Mouse (Mus musculus) forebrain, embryonic 16.5 days (tissue): Measurements from ENCODE around the gene Trpv5. TPM values are rescaled to one million over a fixed set of nuclear protein-coding genes. Genes with fewer than 3 reads are reported as not detected.

ENCODE experiments used
- ATAC-seq: fragments of 200-750 bp; cut with Nextera tagmentation; 2 replicates; pipeline ENCODE4 v1.8.0; 2017; ENCODE audit warnings: mild to moderate bottlenecking, moderate library complexity
- H3K27ac ChIP-seq: fragments of 300-500 bp; sonication (generic); 2 replicates; pipeline ENCODE4 v1.5.1; 2014; ENCODE audit warnings: low read length, control low read depth
- H3K27me3 ChIP-seq: fragments of 300-500 bp; sonication (generic); replicated peaks from 2 replicates; pipeline ENCODE4 v1.6.1; 2014; ENCODE audit warnings: low read length; ENCODE audit not compliant: control insufficient read depth, insufficient read depth
- H3K36me3 ChIP-seq: fragments of 300-500 bp; sonication (generic); 2 replicates; pipeline ENCODE4 v1.6.1; 2014; ENCODE audit not compliant: control insufficient read depth, insufficient read depth
- H3K4me1 ChIP-seq: fragments of 300-500 bp; sonication (generic); replicated peaks from 2 replicates; pipeline ENCODE4 v1.6.1; 2014; ENCODE audit warnings: low read length; ENCODE audit not compliant: control insufficient read depth, insufficient read depth
- H3K4me2 ChIP-seq: fragments of 300-500 bp; sonication (generic); 2 replicates; pipeline ENCODE4 v1.6.1; 2014; ENCODE audit warnings: mild to moderate bottlenecking, low read length, control low read depth
- H3K4me3 ChIP-seq: fragments of 300-500 bp; sonication (generic); replicated peaks from 2 replicates; pipeline ENCODE4 v1.5.1; 2014; ENCODE audit warnings: mild to moderate bottlenecking, low read length, control low read depth
- H3K9ac ChIP-seq: fragments of 300-500 bp; sonication (generic); replicated peaks from 2 replicates; pipeline ENCODE4 v1.6.1; 2014; ENCODE audit warnings: low read depth, low read length, control low read depth
- H3K9me3 ChIP-seq: fragments of 300-500 bp; sonication (generic); 2 replicates; pipeline ENCODE4 v1.6.1; 2016; ENCODE audit warnings: low read length; ENCODE audit not compliant: control insufficient read depth
- WGBS: fragments of 180-500 bp; shearing (Covaris S2); extraction: QIAGEN DNeasy Blood & Tissue Kit; methylation state at CpG from one replicate; pipeline ENCODE4 v1.1.7; 2014; 5-methylcytosine and 5-hydroxymethylcytosine counted together
- polyA plus RNA-seq: library from polyadenylated mRNA; unstranded; fragments of >200 nt; fragmentation: Nextera tagmentation; extraction: Ambion mirVana; gene quantifications from 2 replicates; pipeline ENCODE4 v1.2.1, GENCODE M21; 2015

The Trpv5 gene
- polyA plus RNA-seq: not detected in 2 replicates

GRCm38 (mm10) chr6:41680669-41681068 lies at the start of gene Trpv5:
Gene Trpv5 (minus strand): TSS chr6:41680769.
- no peaks in the 10 kb centered on the region for H3K27me3 ChIP-seq
- no peaks in the 10 kb centered on the region for H3K9me3 ChIP-seq
- no peak within 1 kb of the TSS for H3K27ac ChIP-seq
- no peak for ATAC-seq
- no peak within 1 kb of the TSS for H3K9ac ChIP-seq
- H3K36me3 ChIP-seq: no peaks in the 10 kb centered on the region
- H3K4me1 ChIP-seq: no peaks in the 10 kb centered on the region
- H3K4me2 ChIP-seq: no peak within 1 kb of the TSS
- no peak within 1 kb of the TSS for H3K4me3 ChIP-seq
- WGBS: 71% methylated on average over 1 of the region's 1 CpGs

- H3K4me3 ChIP-seq: no peak overlapping the region
- no peaks in the 10 kb centered on the region for H3K27me3 ChIP-seq
- H3K36me3 ChIP-seq: no peaks in the 10 kb centered on the region
- H3K4me1 ChIP-seq: no peaks in the 10 kb centered on the region
- no peaks in the 10 kb centered on the region for H3K9me3 ChIP-seq
- H3K9ac ChIP-seq: no peak overlapping the region
- no peak for ATAC-seq
- H3K27ac ChIP-seq: no peak overlapping the region
- 91% methylated on average over 1 of the region's 1 CpGs for whole genome bisulfite sequencing
- no peak overlapping the region for H3K4me2 ChIP-seq
Observed at GRCm38 (mm10) chr6:41727989-41728609, 47.5 kb upstream of the Trpv5 start.

GRCm38 (mm10) chr6:41721430-41721829 lies 40.9 kb upstream of the Trpv5 start:
- H3K27me3 ChIP-seq: no peaks in the 10 kb centered on the region
- H3K9me3 ChIP-seq: no peaks in the 10 kb centered on the region
- WGBS: 93% methylated on average over 2 of the region's 2 CpGs
- no peak overlapping the region for H3K4me2 ChIP-seq
- H3K4me3 ChIP-seq: no peak overlapping the region
- no peak overlapping the region for H3K27ac ChIP-seq
- no peak overlapping the region for H3K9ac ChIP-seq
- H3K36me3 ChIP-seq: no peaks in the 10 kb centered on the region
- H3K4me1 ChIP-seq: no peaks in the 10 kb centered on the region
- no peak for ATAC-seq

DNA sequence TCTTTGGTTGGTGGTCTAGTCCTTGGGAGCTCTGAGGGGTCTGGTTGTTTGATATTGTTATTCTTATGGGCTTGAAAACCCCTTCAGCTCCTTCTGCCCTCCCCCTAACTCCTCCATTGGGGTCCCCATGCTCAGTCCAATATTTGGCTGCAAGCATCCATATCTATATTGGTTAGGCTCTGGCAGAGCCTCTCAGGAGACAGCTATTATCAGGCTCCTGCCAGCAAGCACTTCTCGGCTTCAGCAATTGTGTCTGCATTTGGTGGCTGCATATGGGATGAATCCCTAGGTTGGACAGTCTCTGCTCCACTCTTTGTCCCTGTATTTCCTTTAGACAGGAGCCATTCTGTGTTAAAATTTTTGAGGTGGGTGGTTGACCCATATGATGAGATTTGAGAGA lies 29.7 kb upstream of the Trpv5 start:
- Histone ChIP-seq H3K9me3 (no peaks in the 10 kb centered on the region), H3K9ac (no peak overlapping the region), H3K4me3 (no peak overlapping the region), H3K4me1 (no peaks in the 10 kb centered on the region), H3K36me3 (no peaks in the 10 kb centered on the region), H3K27ac (no peak overlapping the region), H3K4me2 (no peak overlapping the region), H3K27me3 (no peaks in the 10 kb centered on the region)
- no peak for ATAC-seq
- WGBS: 83% methylated on average over 1 of the region's 1 CpGs

GRCm38 (mm10) chr6:41706275-41706674 lies 25.7 kb upstream of the Trpv5 start:
- no peak overlapping the region for H3K27ac ChIP-seq
- no peak overlapping the region for H3K4me3 ChIP-seq
- H3K9ac ChIP-seq: no peak overlapping the region
- H3K9me3 ChIP-seq: no peaks in the 10 kb centered on the region
- no peaks in the 10 kb centered on the region for H3K4me1 ChIP-seq
- ATAC-seq: no peak
- WGBS: 93% methylated on average over 7 of the region's 7 CpGs
- no peaks in the 10 kb centered on the region for H3K27me3 ChIP-seq
- no peaks in the 10 kb centered on the region for H3K36me3 ChIP-seq
- no peak overlapping the region for H3K4me2 ChIP-seq

DNA sequence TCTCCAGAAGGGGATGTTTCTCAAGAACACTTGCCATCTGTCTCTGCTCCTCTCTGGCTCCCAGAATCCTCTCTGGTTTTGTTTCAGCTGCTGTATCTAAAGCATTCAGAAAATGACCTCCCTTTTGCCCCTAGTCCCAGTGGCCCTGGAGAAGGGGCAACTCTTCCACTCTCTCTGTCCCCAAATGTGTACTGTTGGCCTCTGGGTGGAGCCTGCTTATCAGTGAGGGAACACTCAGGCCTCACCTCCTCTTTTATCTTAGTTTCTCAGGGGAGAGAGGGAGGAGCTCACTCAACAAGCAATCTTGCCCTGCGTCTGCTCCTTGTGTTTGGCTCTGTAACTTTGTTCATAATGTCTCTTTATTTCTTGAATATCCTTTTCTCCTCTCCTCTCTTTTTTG lies 23.6 kb upstream of the Trpv5 start, which contains the start of gene Kel:
Kel (minus strand) TSS at position 217 of the 400 bp plus-strand sequence.
- no peaks in the 10 kb centered on the region for H3K4me1 ChIP-seq
- no peak within 1 kb of the TSS for H3K9ac ChIP-seq
- no peak within 1 kb of the TSS for H3K4me3 ChIP-seq
- 42% methylated on average over 1 of the region's 1 CpGs for whole genome bisulfite sequencing
- H3K27me3 ChIP-seq: no peaks in the 10 kb centered on the region
- no peak for ATAC-seq
- no peaks in the 10 kb centered on the region for H3K36me3 ChIP-seq
- H3K9me3 ChIP-seq: no peaks in the 10 kb centered on the region
- H3K27ac ChIP-seq: no peak within 1 kb of the TSS
- H3K4me2 ChIP-seq: no peak within 1 kb of the TSS

- ATAC-seq: no peak
- WGBS: 74% methylated on average over 2 of the region's 2 CpGs
- Histone ChIP-seq H3K27ac (no peak overlapping the region), H3K36me3 (no peaks in the 10 kb centered on the region), H3K9ac (no peak overlapping the region), H3K4me3 (no peak overlapping the region), H3K4me1 (no peaks in the 10 kb centered on the region), H3K9me3 (no peaks in the 10 kb centered on the region), H3K4me2 (no peak overlapping the region), H3K27me3 (no peaks in the 10 kb centered on the region)
Observed at GRCm38 (mm10) chr6:41702928-41703327, 22.4 kb upstream of the Trpv5 start.

DNA sequence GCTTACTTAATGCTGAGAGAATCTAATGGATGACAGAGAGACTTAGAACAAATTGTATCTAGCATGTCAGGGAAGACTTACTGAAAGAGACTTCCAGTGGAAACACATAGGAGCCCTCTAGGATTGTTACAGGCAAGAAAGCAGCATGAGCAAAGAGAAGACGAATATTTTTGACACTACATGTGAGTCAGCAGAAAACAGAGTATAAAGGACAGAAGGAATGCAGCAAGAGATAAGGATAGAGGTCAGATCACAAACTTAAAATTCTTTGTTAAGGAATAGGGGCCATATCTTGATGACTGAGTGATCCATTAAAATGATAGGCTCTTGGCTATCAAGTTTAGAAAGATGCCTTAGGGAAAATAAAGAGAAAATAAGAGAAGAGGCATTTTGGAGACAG lies 20.7 kb upstream of the Trpv5 start:
- WGBS: 78% methylated on average over 1 of the region's 1 CpGs
- Histone ChIP-seq H3K4me3 (no peak overlapping the region), H3K4me1 (no peaks in the 10 kb centered on the region)

DNA sequence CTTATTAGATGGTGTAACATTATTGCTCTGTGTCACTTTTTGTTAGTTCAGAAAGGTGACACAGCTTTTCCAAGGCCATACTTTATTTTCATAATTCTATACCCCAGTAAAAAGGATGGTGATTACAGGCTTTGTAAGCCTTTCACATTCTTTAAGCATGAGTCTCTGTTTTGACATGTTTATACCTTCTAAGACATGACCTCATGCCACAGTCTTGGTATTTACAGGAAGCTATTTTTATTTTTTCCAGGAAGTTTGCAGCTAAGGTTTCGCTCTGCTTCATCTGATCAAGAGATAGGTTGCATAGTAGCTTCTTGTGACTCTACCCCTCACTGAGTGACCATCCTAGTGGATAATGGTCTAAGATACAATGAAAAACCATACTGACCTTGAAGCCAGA lies 13.8 kb upstream of the Trpv5 start:
- no peak for ATAC-seq
- 92% methylated on average over 1 of the region's 1 CpGs for WGBS
- no peak overlapping the region for H3K4me3 ChIP-seq

More for the DNA sequence above, 20.7 kb upstream of the Trpv5 start:
- no peak overlapping the region for H3K27ac ChIP-seq
- no peaks in the 10 kb centered on the region for H3K9me3 ChIP-seq
- H3K4me2 ChIP-seq: no peak overlapping the region
- no peak for ATAC-seq
- no peaks in the 10 kb centered on the region for H3K36me3 ChIP-seq
- H3K27me3 ChIP-seq: no peaks in the 10 kb centered on the region
- no peak overlapping the region for H3K9ac ChIP-seq

DNA sequence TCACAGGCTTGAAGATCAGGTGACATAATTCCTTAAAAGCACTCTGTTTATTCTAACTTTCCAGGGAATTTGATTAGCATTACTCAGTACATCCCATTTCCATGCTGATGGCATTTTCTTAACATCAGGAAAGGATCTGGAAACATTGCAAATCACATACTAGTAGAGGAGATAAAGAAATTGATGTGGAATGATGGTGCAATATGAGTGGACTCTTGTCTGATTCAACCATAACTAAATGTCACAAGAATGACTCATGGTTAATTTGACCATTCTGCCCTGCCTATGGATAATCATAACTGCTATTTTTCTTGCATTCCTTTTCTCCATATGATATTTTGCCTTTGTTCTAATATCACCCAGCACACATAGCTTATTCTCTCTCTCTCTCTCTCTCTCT lies 11.6 kb upstream of the Trpv5 start:
- no peaks in the 10 kb centered on the region for H3K36me3 ChIP-seq
- ATAC-seq: no peak

More for the DNA sequence above, 13.8 kb upstream of the Trpv5 start:
- Histone ChIP-seq H3K4me1 (no peaks in the 10 kb centered on the region), H3K9me3 (no peaks in the 10 kb centered on the region), H3K4me2 (no peak overlapping the region), H3K27ac (no peak overlapping the region), H3K27me3 (no peaks in the 10 kb centered on the region), H3K9ac (no peak overlapping the region), H3K36me3 (no peaks in the 10 kb centered on the region)

More for the DNA sequence above, 11.6 kb upstream of the Trpv5 start:
- Histone ChIP-seq H3K4me2 (no peak overlapping the region), H3K9ac (no peak overlapping the region), H3K4me3 (no peak overlapping the region), H3K27me3 (no peaks in the 10 kb centered on the region), H3K9me3 (no peaks in the 10 kb centered on the region), H3K4me1 (no peaks in the 10 kb centered on the region), H3K27ac (no peak overlapping the region)
